Mouse (Mus musculus): ENCODE results near the gene Slc37a2.

DNA sequence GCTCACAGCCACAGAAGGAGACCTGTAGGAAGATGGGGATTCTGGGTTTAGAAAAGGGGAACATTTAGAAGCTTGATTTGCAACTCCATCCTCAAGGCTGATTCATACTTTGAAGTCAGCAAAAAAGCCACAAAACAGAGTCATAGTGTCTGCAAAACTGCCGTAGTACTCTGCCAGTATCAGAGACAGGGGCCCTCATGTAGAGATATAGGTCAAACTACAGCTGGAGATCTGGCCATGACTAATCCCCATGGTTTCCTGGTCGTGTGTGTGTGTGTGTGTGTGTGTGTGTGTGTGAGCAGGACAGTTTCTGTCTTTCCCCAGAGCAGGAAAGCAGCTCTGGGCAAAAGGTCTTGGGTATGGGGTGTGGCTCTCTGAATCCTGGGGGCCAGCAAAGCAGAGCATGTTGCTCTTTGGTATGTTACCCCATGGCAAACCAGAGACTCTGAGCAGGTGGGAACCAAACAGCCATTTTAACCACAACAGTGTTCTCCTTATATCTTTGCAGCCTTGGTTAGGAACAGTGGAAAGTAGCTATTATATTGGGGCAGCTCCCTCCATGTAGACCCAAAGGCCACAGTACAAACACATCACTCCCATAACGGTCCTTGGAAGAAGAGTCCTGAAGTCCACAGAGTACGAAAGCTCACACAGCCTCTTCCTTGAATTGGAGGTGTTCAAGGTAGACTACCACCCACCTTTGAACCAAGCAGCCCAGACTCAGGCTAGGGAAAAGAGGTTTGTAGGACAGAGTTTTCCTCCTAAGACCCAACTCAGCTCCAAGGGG is 19.4 kb downstream of the Slc37a2 start:
- no peak for TF ChIP-seq CTCF (IDR thresholded peaks at IDR 0.05; ENCODE audit: insufficient read depth, low read depth, low read length)
- TF ChIP-seq POLR2A (IDR thresholded peaks at IDR 0.05; ENCODE audit: insufficient read depth, low read depth, low read length), result no peak
